Mouse (Mus musculus): Measurements from ENCODE around the gene Tgfbr3. TPM values are rescaled to one million over a fixed set of nuclear protein-coding genes. Genes with fewer than 3 reads are reported as not detected.

Gene Tgfbr3
- polyA plus RNA-seq, 1 experiment from 2014 or later = 30.7 TPM

DNA sequence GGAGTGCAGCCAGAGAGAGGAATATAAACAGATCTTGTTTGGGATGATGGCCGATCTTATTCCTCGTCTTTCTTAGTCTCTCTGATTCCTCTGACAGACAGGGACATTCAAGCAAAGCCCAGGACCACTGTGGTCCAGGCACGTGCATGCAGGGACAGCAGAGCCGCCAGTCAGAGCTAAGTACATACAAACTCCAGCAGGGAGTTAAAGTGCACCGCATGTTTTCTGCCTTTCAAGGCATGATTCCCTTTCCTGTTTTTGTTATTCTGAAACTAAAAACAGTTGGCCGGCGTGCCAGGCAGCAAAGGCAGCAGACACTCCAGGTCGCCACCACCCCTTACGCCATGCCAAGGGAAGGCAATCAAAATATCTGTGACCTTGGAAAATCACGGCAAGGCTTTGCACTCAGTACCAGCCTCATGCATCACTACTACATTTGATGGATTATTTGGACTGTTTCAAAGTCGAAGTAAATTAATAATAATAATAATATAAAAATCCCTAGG is 143.3 kb downstream of the Tgfbr3 start:
- Histone ChIP-seq H3K9ac (no peak overlapping the region), H3K9me3 (no peaks in the 10 kb centered on the region), H3K4me1 (peaks cover 34% of the 10 kb centered on the region), H3K36me3 (peaks cover 11% of the 10 kb centered on the region), H3K4me2 (no peak overlapping the region), H3K27me3 (no peaks in the 10 kb centered on the region), H3K4me3 (no peak overlapping the region), H3K27ac (no peak overlapping the region)
- 67% methylated on average over 11 of the region's 11 CpGs for WGBS
- ATAC-seq (ENCODE audit: insufficient number of reproducible peaks, low FRiP score, low TSS enrichment, low read depth) = no peak

DNA sequence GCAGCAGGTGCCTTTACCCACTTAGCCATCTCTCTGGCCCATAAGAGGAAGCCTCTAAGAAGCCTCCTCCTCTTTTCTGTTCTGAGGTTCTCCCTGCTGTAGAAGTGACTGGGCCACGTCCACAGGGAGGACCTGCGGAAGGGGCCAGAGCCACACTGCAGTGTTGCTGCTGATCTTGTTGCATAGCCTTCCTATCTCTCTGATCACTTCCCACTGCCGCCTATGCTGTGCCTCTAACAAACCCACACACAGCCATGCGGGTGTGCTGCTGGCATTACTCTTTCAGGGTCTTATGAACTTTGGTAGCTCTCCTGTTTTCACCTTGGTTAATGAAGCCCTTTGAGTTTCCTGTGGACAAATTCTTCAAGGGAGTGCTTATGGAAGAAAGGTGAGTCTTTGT is 144.3 kb downstream of the Tgfbr3 start:
- 89% methylated on average over 4 of the region's 4 CpGs for WGBS
- Histone ChIP-seq H3K27me3 (no peaks in the 10 kb centered on the region), H3K4me1 (peaks cover 24% of the 10 kb centered on the region), H3K27ac (no peak overlapping the region), H3K4me3 (no peak overlapping the region), H3K4me2 (no peak overlapping the region), H3K9ac (no peak overlapping the region), H3K9me3 (no peaks in the 10 kb centered on the region), H3K36me3 (peaks cover 16% of the 10 kb centered on the region)
- ATAC-seq (ENCODE audit: insufficient number of reproducible peaks, low FRiP score, low TSS enrichment, low read depth) = no peak

DNA sequence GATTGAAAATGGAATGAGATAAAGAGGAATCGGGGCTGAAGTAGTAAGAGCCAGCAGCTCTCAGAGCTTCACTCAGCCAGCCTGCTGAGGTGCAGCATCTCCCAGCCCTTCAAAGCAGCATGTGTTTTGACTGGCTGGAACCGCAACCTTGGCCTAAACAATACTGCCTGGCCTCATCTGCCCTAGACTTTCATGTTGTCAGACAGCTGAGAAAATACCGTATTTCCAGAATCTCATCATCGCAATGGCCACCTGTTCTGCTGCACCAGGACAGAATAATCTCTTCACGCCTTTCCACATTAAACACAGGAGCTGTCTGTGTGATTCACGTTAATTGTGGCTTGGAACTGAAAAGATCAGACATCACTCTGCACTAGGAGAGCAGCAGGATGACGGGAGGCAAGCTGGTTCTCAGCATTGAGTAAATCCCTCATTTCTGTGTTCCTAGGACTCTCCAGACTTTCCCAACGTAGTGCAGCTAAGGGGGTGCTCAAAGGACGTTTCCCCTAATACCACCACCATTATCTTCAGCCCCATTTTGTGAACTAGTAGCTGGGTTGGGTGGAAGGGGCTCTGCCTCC is 145.1 kb downstream of the Tgfbr3 start:
- Histone ChIP-seq H3K4me2 (no peak overlapping the region), H3K36me3 (peaks cover 24% of the 10 kb centered on the region), H3K9me3 (no peaks in the 10 kb centered on the region), H3K27me3 (no peaks in the 10 kb centered on the region), H3K4me3 (no peak overlapping the region), H3K4me1 (peaks cover 18% of the 10 kb centered on the region), H3K9ac (no peak overlapping the region), H3K27ac (no peak overlapping the region)
- WGBS = 64% methylated on average over 9 of the region's 9 CpGs
- ATAC-seq (ENCODE audit: insufficient number of reproducible peaks, low FRiP score, low TSS enrichment, low read depth) = no peak

DNA sequence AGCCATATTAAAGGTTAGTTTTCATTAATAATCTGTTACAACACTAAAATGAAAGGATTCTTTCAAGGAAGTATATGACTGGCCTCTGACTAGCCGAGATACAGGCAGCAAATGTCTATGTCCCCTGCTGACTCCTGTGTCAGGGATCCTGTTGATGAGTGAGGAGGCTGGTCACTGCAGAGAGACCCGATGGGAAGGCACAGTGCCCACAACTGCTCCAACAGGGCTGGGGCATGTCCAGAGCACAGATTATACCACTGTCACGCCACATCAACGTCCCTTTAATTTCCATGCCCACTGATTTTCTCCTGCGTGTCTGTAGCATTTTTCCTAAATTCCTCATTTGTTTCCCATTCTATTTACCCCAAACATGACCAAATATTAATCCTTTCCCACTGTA is 146.0 kb downstream of the Tgfbr3 start:
- H3K9ac ChIP-seq = no peak overlapping the region
- H3K27ac ChIP-seq = no peak overlapping the region
- no peaks in the 10 kb centered on the region for H3K9me3 ChIP-seq
- peaks cover 18% of the 10 kb centered on the region for H3K4me1 ChIP-seq
- H3K27me3 ChIP-seq = no peaks in the 10 kb centered on the region
- no peak overlapping the region for H3K4me2 ChIP-seq
- 76% methylated on average over 5 of the region's 5 CpGs for WGBS
- H3K36me3 ChIP-seq = peaks cover 32% of the 10 kb centered on the region
- no peak for ATAC-seq (ENCODE audit: insufficient number of reproducible peaks, low FRiP score, low TSS enrichment, low read depth)
- no peak overlapping the region for H3K4me3 ChIP-seq

DNA sequence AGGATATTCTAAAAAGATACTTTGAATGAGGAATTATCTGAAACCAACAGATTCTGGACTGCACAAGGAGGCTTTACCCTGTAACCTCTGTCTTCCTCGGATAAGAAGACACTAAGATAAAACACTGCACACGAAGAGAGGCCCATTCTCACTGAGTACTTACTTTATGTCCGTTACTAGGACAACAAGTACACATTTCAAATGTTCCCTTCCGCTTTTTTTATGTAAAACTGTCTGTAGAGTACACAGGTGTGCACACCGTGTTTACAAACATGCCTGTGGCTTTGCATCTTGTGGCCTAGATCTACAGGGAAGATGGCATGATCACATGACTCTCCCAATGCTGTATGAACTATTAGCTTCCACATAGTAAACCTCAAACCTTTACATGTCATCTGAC is 146.6 kb downstream of the Tgfbr3 start:
- Histone ChIP-seq H3K9me3 (no peaks in the 10 kb centered on the region), H3K27me3 (no peaks in the 10 kb centered on the region), H3K4me2 (no peak overlapping the region), H3K27ac (no peak overlapping the region), H3K9ac (no peak overlapping the region), H3K4me1 (peaks cover 13% of the 10 kb centered on the region; the same call in 1 of the 2 replicates), H3K36me3 (peaks cover 33% of the 10 kb centered on the region), H3K4me3 (no peak overlapping the region)
- ATAC-seq (ENCODE audit: insufficient number of reproducible peaks, low FRiP score, low TSS enrichment, low read depth) = no peak
- 86% methylated on average over 5 of the region's 5 CpGs for WGBS

DNA sequence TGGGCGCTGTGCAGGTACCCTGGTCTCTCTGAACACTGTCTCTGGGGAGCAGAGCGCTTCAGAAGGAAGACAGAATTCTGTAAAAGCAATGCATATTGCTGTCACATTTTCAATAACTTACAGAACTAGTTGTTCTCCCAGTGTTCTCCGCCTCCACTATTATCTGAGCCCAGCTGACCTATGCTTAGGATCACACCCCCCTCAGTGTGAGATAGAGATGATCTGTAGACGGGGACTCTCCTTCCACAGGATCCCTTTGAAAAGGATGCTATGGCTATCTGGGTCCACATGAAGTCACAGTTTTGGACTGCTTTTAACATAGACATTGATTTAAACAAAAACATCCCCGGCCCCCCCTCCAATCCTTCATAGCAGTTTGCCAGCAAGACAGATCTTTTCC is 148.1 kb downstream of the Tgfbr3 start:
- WGBS = 83% methylated on average over 5 of the region's 5 CpGs
- peaks cover 47% of the 10 kb centered on the region for H3K36me3 ChIP-seq
- H3K9me3 ChIP-seq = no peaks in the 10 kb centered on the region
- no peak overlapping the region for H3K27ac ChIP-seq
- H3K4me1 ChIP-seq = peaks cover 7% of the 10 kb centered on the region; the same call in 1 of the 2 replicates
- H3K27me3 ChIP-seq = no peaks in the 10 kb centered on the region
- H3K9ac ChIP-seq = no peak overlapping the region
- no peak for ATAC-seq (ENCODE audit: insufficient number of reproducible peaks, low FRiP score, low TSS enrichment, low read depth)
- H3K4me2 ChIP-seq = no peak overlapping the region
- no peak overlapping the region for H3K4me3 ChIP-seq

DNA sequence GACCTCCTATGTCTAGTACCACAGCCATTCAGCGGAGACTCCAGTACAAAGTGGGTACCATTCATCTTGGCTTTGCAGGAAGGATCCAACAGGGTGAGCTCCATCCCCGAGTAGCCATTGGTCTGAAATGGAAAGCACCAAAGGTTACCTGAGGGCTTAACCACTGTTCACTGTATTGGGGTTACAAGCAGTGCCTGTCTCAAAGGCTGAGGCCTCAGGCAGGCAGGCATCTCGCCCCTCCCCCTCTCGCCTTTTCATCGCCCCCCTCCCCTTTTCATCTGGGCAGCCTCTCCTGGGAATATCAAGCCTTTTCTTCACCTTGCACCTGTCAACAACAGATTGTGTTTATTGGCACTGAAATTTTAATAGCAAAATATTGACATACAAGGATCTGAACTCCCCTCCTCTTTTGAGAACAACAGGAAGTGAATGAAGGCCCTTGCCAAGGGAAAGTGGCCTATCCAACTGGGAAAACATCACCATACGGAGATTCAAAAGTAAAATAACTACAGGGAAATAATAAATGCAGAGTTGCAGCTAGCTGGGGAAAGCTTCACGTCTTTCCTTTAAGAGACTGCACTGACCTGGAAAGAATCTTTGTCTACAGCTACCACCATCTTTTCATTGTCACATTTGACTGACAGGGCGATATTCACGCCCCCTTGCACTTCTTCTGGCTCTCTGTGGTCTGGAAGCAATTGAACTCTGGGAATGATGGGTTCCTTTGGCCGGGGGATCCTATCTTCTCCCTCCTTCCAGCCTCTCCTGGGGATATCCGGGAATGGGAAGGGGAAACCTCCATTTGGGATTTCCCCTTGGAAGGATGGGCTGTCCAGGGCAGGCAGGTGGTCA is 149.4 kb downstream of the Tgfbr3 start:
- H3K36me3 ChIP-seq = peaks cover 59% of the 10 kb centered on the region
- H3K4me2 ChIP-seq = no peak overlapping the region

DNA sequence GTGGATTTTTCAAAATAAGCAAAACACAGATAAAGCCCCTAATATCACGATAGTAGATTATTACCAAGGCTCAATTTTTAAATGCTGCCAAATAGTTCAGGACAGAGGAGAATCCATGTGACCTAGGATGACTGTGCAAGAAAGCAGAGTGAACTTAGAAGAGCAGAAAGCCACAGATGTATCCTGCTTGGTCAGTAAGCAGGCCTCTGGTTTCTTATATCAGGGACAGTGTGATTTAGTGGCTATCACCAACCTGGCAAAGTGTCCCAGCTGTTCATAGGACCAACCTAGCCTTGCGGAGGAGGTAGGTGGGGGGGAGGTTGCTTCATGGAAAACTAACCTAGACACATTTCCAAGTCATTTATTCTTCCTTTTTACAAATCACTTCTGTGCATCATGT is 156.1 kb downstream of the Tgfbr3 start:
- H3K27me3 ChIP-seq = no peaks in the 10 kb centered on the region
- H3K36me3 ChIP-seq = peaks cover 86% of the 10 kb centered on the region
- H3K27ac ChIP-seq = no peak overlapping the region
- H3K4me3 ChIP-seq = no peak overlapping the region
- ATAC-seq (ENCODE audit: insufficient number of reproducible peaks, low FRiP score, low TSS enrichment, low read depth) = no peak
- no peak overlapping the region for H3K9ac ChIP-seq
- H3K4me1 ChIP-seq = 0 out of 2 replicates have a peak, but pooled peaks cover 6% of the 10 kb centered on the region
- no peak overlapping the region for H3K4me2 ChIP-seq
- H3K9me3 ChIP-seq = no peaks in the 10 kb centered on the region
- 93% methylated on average over 2 of the region's 2 CpGs for WGBS

More for the DNA sequence above, 149.4 kb downstream of the Tgfbr3 start:
- Histone ChIP-seq H3K4me3 (no peak overlapping the region), H3K9me3 (no peaks in the 10 kb centered on the region), H3K27me3 (no peaks in the 10 kb centered on the region), H3K9ac (no peak overlapping the region), H3K27ac (no peak overlapping the region), H3K4me1 (peaks cover 2% of the 10 kb centered on the region; the same call in 1 of the 2 replicates)
- 81% methylated on average over 11 of the region's 11 CpGs for WGBS
- ATAC-seq (ENCODE audit: insufficient number of reproducible peaks, low FRiP score, low TSS enrichment, low read depth) = no peak

DNA sequence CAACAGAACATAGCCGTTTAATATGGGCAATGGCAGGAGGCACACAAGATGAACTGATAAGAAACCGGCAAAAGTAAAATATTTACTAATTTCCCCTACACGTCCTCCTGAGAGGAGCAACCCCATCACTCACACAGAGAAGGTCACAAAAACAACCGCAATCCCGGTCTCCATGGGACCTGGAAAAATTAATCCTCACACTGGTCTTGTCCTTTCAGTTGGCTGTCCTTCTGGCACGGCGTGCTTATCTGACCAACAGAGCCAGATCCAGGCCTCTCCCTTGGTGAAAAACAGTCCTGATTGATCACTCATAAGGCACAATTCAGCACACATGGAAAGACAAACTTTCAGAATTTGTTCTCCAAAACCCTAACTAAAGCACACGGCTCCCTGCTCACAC is 157.2 kb downstream of the Tgfbr3 start:
- no peak for ATAC-seq (ENCODE audit: insufficient number of reproducible peaks, low FRiP score, low TSS enrichment, low read depth)
- H3K4me3 ChIP-seq = no peak overlapping the region
- no peak overlapping the region for H3K27ac ChIP-seq
- peaks cover 85% of the 10 kb centered on the region for H3K36me3 ChIP-seq
- no peaks in the 10 kb centered on the region for H3K9me3 ChIP-seq
- no peaks in the 10 kb centered on the region for H3K27me3 ChIP-seq
- peaks cover 14% of the 10 kb centered on the region for H3K4me1 ChIP-seq
- H3K4me2 ChIP-seq = no peak overlapping the region
- H3K9ac ChIP-seq = no peak overlapping the region
- WGBS = 81% methylated on average over 8 of the region's 8 CpGs

DNA sequence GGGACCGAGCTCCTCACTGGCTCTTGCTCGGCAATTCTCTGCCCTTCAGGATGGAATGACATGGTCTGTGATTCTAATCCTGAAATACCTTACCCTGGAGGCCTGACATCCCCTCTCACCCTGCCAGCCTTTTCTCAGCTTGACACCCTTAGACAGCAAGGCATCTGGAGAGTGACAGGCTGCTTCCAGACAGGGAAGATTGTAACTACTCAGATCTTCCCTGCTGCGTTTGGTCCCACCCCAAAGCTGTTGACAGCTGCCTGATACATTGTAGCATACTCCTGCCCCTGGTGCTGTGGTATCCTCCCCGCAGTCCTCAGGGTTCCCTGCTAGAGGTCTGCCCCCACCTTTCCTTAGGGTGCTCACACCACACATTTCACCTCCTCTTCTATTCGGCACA is 160.1 kb downstream of the Tgfbr3 start:
- no peak overlapping the region for H3K4me2 ChIP-seq
- no peak overlapping the region for H3K4me3 ChIP-seq
- peaks cover 42% of the 10 kb centered on the region for H3K4me1 ChIP-seq
- 45% methylated on average over 5 of the region's 5 CpGs for WGBS
- H3K27ac ChIP-seq = no peak overlapping the region
- ATAC-seq (ENCODE audit: insufficient number of reproducible peaks, low FRiP score, low TSS enrichment, low read depth) = 0 out of 2 replicates have a peak, but pooled peaks have one; percentile 33
- no peaks in the 10 kb centered on the region for H3K9me3 ChIP-seq
- H3K27me3 ChIP-seq = no peaks in the 10 kb centered on the region
- no peak overlapping the region for H3K9ac ChIP-seq
- peaks cover 59% of the 10 kb centered on the region for H3K36me3 ChIP-seq

DNA sequence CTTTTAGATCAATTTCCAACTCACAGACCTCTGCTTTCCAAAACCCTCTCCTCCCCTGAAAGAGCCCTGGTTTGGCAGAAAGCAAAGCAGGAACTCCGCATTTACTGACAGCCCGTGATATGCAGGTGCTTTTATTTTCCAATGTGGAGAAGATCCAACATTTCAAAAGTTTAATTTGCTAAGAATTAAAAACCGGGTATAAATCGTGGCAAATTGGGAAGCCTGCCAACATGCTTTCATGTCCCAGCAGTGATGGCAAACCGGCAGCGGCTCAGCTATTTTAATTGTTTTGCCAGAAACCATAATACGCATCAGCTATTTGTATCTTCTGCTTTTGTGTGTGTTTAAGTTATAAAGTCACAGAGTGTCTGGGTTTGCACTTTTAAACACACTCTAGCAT is 162.9 kb downstream of the Tgfbr3 start:
- peaks cover 51% of the 10 kb centered on the region for H3K4me1 ChIP-seq
- H3K4me3 ChIP-seq = no peak overlapping the region
- ATAC-seq (ENCODE audit: insufficient number of reproducible peaks, low FRiP score, low TSS enrichment, low read depth) = no peak
- no peaks in the 10 kb centered on the region for H3K9me3 ChIP-seq
- WGBS = 17% methylated on average over 7 of the region's 7 CpGs
- peaks cover 42% of the 10 kb centered on the region for H3K36me3 ChIP-seq
- H3K27me3 ChIP-seq = no peaks in the 10 kb centered on the region
- no peak overlapping the region for H3K4me2 ChIP-seq
- no peak overlapping the region for H3K9ac ChIP-seq
- peak overlapping the region; percentile 62 for H3K27ac ChIP-seq

DNA sequence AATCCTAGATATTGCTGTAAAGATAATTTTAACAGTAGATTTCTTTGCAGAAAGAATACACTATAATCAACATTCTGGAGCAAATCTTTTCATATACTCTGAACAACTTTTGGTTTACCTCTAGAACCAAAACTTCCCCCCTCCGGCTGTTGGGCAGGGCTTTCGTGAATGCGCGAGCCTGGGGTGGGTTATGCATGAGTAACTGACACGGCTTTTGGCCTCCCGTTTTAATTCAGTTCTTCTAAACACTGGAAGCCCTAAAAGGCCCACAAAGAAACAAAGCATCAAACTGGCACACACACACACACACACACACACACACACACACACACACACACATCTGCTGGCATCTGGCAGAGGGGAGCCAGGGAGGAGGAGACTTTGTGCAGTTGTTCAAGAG is 164.3 kb downstream of the Tgfbr3 start:
- ATAC-seq (ENCODE audit: insufficient number of reproducible peaks, low FRiP score, low TSS enrichment, low read depth) = no peak
- Histone ChIP-seq H3K9ac (no peak overlapping the region), H3K4me2 (no peak overlapping the region), H3K4me1 (peaks cover 59% of the 10 kb centered on the region), H3K36me3 (peaks cover 38% of the 10 kb centered on the region), H3K9me3 (no peaks in the 10 kb centered on the region), H3K4me3 (no peak overlapping the region), H3K27me3 (no peaks in the 10 kb centered on the region), H3K27ac (peak overlapping the region; percentile 57)
- 59% methylated on average over 6 of the region's 6 CpGs for WGBS

Measured in limb, embryonic 15.5 days (tissue).